Mouse (Mus musculus): ENCODE data around the gene Carnmt1.
A peak's percentile ranks its signal among the peaks of the same experiment; 100 is the strongest.

Carnmt1 gene

DNA sequence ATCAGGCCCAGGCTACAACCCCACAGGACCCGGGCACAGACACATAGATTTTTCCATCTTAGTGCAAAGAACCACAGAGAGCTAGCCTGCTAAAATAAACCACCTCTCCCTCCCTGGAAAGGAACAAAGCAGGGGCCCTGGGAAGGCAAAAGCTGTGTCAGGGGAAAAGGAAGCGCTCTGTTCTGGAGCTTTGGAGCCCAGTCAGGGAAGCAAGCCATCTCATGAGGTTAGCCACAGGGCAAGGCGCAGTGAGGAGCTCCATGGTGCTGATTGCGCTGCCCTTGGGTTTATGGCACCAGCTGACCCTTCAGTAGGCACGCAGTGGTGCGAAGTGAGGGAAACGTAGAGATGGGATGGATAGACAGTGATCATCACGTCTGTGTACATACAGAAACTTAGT lies 16.2 kb upstream of the Carnmt1 start:
- no peak for DNase-seq

DNA sequence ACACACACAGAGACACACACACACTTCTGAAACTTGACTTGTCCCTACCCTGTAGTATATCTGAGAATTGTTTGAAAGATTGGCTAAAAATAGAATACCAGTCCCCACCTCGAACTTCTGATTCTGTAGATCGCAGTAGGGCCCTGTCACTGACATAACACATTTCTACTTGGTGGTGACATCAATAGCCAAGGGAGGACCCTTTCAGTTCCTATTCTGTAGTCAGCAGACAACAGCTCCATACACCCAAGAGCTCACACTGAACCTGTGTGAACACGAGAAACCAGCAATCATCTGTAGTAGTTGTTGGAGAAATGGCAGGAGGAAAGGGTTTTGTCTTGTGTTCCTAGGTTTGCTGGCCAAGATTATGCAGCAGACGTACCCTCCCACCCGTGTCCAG lies 15.6 kb upstream of the Carnmt1 start:
- no peak for DNase-seq

DNA sequence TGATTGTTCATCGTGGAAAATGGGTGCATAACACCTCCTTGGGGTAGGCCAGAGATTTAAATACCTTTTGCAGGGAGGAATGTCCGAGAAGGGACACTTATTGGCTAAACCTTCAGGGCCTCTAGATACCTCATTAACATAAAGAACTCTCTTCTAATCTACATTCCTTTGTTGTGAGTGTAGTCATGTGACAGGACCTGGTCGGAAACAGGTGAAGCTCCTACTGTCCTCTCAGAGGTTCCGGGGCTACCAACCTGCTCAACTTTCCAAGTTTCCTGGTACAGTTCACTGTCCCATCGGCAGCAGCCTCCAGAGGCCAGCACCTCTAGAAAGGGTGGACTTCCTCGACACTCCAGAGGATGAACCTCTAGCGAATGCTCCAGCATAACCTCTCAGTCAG lies 14.6 kb upstream of the Carnmt1 start:
- DNase-seq: no peak

DNA sequence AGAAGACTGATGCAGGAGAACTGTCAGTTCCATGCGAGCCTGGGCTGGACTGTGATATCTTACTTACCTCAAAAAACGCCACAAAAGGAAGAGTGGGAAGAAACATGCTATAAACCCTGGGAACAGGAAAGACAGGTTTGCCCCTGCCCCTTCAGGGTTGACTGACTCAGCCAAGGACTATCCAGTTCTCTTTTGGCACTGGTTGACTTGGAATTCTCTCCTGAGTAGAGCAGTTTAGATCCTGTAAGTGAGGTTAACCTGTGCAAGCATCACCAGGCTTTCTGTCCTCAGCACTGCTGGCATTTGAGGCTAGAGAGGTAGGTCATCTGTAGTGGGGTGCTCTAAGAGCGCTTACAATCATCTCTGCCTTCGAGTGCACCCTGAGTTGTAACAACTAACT lies 12.1 kb upstream of the Carnmt1 start:
- no peak for DNase-seq

DNA sequence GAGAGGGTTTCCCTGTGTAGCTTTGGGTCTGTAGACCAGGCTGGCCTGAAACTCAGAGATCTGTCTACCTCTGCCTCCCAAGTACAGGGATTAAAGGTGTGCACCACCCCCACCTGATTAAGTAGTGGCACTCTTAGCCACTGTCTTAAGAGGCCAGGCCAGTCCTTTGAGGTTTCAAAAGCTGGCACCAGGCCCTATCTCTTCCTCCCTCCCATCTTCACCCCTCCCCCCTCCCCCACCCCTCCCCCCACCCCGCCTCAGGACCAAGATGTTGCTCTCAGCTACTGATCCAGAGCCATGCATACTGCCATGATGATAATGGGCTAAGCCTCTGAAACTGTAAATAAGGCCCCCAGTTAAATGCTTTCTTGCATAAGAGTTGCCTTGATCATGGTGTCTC lies 11.2 kb upstream of the Carnmt1 start:
- DNase-seq: no peak

DNA sequence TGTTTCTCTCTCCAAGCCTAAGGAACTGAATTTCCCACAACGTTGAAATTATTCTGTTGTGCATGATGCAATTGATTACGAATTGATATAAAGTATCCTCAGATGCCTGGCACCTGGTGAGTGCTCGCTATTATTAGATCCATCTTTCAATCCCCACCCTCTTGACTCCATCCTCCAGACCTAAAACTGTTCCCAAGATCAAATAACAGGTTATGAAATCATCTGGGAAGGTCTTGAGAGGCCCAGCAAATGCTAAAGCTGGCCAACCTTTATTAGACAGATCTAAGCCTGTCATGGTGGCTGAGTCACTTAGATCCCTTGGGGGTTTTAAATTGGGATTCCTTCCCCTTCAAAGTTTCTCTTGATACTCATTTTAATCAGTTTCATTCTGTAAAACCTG lies 10.1 kb upstream of the Carnmt1 start:
- no peak for DNase-seq

DNA sequence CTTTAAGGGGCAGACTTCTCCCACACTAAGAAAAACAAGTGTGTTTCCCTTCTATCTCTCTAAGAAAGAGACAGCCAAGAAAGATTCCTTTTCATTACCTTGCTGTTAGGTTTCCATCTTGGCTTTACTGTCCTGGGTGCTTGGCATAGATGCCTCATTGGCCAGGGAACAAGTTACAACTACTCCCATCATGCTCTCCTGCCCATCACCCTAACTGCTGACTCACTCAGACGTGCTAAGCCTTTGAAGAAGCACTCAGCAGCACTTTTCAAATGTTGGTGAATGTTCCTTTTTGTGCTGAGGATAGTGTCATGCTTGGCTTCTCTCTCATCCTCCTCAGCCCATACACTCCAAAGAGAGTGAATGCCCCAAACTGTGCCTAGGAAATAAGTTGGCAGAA lies 8.9 kb upstream of the Carnmt1 start:
- no peak for DNase-seq

DNA sequence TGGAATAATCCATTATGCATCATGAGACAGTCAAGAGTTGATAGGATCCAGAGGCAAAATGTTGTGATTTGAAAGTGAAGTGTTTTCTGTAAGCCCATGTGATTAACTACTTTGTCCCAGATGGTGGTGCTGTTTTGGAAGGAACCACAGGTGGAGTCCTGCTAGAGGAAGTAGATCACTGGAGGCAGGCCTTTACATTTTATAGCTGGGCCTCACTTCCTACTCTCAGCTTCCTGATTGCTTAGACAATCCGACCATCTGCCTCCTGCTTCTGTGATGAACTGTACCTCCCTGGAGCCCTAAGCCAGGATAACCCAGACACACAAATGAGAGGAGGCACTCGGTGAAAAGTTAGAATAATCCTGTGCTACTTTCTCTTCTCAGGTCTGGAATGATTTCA lies 6.7 kb upstream of the Carnmt1 start:
- DNase-seq: no peak

DNA sequence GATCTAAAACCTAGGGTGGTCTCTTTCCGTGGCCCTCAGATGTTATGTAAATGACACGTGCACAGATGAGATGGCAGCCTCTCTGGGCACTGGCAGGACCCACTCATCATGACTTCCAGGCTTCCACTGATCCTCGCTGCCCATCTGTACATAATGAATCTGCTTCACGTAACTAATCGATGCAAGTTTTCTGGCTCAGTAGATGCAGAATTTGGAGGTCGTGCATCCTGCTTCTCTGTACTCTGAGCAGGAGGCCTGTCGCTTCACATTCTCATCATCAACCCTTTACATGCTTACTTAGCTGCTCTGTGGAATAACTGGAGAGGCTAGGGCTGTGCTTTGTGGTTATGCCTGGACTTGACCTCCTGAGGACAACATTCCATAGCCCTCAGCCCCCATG lies 3.6 kb upstream of the Carnmt1 start:
- no peak for DNase-seq

DNA sequence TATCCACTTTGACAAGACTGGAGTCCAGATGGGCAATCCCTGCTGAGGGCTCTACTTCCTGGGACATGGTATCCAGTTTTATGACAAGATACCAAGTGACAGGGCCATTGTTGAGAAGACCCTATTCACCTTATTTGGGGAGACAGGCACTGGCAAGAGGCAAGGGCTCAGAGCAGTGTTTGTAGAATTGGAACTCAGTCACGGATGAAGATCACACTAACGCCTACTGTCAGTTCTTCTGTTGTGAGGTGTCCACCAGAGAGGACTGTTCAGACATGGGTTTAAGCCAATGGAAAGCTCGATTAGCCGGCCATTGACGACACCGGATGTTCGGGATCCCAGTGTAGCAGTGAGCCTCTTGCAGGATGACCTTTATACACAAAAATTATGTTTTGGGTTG lies 1.0 kb upstream of the Carnmt1 start:
- DNase-seq: no peak

DNA sequence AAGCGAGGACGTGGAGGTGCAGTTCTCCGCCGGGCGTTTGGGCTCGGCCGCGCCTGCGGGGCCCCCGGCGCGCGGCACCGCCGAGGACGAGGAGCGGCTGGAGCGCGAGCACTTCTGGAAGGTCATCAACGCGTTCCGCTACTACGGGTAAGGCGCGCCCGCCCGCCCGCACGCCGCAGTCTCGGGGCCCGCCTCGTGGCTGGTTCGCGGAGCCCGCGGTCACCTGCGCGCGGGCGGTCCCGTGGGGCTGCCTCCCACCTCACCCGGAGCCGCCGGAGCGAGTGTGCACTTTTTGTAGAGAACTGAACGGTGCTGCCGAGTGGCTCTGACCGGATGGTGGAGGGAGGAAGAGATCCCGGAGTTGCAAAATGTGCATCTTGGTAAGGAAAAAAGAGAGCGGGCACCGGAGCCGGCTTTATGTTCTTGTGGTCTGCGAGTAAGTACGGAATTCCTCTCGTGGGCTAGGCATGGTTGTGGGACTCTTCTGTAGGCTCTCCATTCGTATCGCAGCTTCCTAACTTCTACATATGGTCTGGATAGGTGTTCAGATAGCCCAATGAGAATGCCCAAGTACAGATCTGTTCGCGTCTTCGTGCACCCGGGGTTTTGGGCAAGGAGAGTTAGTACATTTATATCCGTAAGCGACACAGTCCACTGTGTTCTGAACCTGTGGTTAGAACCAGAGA lies 635 bp downstream of the Carnmt1 start:
- DNase-seq: peak; percentile 32 to 50

DNA sequence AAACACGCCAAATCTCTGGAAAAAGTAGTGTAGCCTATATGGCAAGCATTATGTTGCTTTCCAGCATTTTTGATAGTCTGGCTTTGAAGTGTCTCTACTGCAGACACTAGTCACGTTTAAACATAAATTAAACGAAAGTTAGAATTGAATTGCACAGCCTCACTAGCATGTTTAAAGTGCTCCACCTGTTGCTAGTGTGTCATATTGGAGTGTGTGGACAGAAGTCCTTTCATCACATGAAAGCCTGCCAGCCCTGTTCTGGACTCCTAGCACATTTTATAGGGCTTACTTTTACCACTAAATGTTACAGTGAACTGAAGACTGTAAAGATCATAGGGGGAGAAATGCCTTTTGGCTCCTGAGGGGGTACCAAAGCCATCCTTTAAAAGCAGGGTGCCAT lies 1.9 kb downstream of the Carnmt1 start:
- no peak for DNase-seq

DNA sequence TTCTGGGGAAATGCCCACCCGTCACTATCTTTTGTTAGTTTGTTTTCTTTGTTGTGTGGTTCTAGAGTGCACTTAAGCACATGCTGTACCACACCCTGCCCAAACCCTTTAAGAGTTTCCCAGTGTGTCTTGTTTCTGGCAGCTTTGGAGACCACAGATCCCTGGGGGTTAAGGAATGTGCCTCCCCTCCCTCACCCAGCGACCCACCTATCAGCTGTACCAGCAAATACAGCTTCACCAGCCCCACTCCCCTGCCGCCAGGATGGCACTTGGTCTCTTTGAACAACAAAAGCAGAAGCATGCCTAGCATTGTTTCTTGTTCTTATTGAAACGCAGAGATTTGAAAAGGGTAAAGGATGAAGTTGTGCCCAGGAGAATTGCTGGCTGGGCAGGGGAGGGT lies 2.6 kb downstream of the Carnmt1 start:
- DNase-seq: no peak

DNA sequence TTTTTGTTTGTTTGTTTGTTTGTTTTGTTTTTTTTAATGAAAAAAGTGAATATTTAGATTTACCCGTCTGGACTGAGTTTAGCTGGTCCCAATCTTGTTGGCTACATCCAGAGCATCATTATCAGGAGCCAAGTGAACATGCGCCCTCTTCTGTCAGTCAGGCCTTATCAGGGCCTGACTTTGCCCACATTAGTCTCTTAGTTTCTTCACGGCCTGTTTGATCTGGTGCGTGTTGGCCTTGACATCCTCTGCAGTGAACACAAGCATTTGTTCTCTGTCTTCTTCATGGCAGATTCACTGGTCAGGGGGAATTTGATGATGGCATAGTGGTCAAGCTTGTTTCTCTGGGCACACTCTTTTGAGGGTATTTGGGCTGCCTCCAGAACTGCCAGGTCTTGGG lies 11.6 kb downstream of the Carnmt1 start:
- DNase-seq: no peak

DNA sequence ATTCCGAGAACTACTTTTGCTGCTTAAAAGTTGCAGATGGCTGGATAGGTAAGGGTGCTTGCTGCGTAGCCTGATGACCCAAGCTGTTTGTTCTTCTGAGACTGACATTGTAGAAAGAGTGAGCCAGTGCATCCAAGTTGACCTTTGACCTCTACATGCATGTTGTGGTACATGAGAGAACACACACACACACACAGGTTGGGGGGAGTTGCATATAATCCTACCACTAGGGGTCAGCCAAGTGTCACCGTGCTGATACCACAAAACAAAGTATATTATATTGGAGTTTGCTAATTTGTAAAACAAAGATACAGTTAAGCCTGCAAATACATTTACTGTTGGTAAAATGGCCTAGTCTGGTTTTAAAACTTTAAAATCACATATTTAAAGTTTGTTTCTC lies 17.0 kb downstream of the Carnmt1 start:
- no peak for DNase-seq

DNA sequence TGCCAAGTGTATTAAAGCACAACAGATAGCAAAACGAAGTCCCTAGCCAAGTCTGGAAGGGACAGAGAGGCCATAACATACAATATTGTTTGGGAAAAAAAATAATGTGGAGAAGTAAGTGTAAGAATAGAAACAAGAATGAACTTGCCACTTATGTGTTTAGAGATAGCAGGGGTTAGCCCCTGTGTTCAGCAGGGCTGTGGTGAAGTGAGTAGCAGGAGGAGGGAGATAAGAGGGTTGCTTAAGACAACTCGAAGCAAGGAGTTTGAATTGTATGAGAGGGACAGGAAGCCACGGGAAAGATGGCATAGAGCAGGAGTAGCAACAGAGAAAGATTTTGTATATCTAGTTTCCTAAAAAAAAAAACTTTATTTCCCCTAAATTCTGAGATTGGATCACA lies 21.6 kb downstream of the Carnmt1 start:
- DNase-seq: no peak

DNA sequence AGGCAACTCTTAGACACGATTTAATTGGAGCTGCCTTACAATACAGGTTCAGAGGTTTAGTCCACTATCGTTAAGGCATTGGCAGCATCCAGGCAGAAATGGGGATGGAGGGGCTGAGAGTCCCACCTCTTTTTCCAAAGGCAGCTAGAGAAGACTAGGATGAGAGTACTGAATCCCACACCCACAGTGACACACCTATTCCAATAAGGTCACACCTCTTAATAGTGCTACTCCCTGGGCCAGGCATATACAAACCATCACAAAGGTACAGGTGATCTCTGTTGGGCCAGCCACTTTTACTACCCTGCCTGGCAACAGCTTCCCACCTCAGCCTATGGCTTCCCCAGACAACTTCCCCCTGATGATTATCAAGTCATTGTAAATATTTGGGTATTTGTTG lies 22.2 kb downstream of the Carnmt1 start:
- DNase-seq: no peak

DNA sequence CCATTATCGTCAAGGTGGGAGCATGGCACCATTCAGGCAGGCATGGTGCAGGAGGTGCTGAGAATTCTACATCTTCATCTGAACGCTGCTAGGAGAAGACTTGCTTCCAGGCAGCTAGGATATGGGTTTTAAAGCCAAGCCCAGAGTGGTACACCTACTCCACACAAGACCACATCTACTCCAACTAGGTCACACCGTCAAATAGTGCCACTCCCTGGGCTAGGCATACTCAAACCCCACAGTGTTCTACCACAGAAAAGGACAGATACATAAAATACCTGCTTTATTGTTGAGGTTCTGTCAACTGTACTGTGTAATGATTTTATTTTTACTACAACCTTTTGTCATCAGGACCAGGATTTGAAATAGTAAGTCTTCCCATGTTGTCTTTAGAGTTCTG lies 24.6 kb downstream of the Carnmt1 start:
- no peak for DNase-seq

DNA sequence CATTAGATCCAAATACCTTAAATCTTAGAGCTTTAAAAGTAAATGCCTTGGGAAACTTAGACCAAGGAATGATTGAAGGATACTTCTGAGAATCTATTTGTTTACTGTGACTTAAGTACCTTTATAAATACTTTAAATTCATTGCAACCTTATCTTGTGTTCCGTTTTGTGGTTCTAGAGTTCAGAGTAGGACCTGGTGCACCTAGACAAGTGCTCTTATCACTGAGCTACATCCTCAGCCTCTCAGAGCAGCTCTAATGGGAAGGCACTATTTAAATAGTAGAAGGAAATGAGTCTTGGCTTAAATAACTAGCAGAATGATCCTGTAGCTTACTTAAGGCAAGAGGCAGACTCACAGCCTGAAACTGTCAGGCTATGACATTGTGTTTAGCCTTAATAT lies 25.0 kb downstream of the Carnmt1 start:
- DNase-seq: no peak

DNA sequence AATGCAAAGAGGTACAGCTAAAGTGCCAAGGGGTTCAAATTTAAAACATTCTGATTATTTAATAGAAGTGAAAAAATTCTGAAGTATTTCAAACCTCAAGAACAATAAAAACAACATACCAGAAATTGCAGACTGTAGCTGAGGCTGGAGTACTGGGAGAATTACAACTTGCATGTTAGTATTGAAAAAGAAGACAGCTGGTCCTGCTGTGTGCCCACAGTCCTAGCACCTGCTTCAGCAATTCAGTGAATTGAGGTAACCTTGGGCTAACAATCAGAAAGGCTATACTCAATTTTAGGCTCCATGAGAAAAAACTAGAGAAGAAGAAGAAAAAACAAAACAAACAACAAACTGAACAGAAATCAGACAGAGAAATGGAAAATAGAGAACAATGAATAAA lies 37.5 kb downstream of the Carnmt1 start:
- no peak for DNase-seq

DNA sequence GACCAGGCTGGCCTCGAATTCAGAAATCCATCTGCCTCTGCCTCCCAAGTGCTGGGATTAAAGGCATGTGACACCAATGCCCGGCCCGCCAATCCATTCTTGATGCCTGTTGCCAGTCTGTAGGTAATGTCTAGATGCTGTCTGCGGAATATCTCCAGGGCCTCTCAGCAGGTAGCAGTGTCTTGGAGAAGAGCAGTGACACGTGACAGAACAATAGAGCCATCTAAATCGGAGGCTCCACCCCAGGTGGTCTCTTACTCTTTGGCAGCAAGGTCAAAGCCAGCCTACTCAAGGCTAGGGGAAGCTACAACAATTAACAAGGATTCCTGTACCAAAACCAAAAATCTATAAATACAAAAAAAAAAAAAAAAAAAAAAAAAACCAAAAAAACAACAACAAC lies 40.3 kb downstream of the Carnmt1 start:
- no peak for DNase-seq

DNA sequence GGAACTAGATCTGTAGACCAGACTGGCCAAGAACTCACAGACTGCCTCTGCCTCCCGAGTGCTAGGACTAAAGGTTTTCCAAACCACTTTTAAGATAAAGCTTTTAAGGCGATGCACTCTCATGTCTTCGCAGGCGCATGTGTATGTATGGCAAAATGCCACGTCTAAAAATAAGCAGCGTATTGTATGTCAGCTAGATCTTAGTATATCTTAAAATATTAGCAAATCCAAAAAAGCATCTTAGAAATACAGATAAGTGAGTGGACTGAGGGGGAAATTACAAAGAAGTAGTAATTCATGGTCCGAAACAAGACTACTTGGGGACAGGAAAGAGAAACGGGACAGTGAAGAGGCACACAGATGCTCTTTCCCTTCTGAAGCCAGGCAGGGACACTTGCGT lies 41.0 kb downstream of the Carnmt1 start:
- no peak for DNase-seq

DNA sequence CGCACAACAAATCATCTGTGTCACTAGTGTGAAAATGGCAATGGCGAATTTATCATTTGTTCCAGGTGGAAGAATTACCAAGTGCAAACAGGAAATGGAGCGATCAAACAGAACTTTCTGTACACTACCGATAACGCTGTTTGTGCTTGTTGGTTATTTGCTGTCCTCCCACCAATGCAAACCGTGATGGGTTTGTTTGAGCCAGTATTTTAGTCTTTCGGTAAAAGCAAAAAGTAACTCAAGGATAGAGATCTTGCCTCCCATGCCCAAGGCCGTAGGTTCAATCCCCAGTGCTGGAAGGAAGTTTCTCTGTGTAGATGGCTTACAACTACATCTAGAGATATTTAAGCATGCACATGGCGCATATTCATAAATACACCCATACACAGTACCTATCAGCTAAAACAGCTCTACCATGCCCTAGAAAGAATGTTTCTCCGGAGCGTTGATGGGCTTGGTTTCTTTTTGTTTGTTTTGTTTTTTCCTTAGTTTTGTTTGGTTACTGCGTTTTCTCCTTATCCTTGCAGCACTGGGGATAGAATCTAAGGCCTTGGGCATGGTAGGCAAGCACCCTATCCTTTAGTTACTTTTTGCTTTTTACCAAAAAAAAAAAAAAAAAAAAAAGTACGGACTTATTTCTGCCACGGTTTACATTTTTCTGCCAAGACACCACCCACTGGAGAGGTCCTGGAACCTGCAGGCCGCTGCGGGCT lies 41.7 kb downstream of the Carnmt1 start:
- no peak for DNase-seq

DNA sequence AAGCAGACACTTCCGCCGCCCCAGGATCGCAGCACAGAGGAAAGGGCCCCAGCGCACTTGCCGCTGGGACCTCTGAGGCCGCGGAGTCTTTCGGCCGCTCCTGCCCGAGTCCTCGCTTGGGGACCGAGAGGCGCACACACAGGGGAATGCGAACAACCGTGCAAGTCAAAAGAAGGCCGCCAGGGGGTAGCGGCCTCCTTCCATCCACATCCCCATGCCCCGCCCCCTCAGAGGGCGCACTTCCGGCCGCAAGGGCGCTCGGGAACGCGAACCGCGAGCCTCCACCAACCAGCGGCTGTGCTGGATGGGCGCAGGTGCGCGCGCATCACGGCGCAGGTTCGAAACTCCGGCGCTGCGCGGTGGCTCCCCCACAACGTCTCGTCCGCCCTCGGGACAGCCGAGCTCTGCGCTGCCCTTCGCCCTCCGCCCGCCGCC lies 42.3 kb downstream of the Carnmt1 start, which contains the start of gene D030056L22Rik:
D030056L22Rik (plus strand) TSS at position 328 of the 435 bp plus-strand sequence.
- DNase-seq: peak; percentile 96 to 97

DNA sequence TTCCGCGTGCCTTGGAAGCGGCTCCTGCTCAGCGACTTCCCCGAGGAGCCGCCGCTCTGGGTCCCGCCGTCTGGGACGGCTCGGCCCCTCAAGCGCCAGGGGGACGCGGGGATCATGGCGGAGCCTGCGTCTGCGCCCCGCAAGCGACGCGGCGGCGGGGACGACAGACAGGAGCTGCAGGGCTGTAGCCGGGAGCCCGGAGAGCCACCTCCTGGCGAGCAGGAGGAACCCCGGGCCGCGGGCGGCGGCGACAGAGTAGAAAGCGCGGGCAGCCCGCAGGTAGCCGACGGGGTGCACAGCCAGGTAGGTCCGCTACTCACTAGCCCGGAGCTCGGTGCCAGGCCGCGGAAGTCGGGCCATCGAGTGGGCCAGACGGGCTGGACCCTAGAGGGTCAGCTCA lies 42.8 kb downstream of the Carnmt1 start:
- peak; percentile 41 to 47 for DNase-seq

Data from thymus, adult 18-20 months (tissue).